Mouse (Mus musculus): ENCODE measurements at regions not wholly inside any gene's neighbourhood (a gene's known extent, or its start where the extent isn't known, plus 50 kb on each side); places are given as distances from the start of the nearest gene placed in this dataset.

- no peak for DNase-seq (ENCODE audit: low spot score)
Measured at GRCm38 (mm10) chr13:19888983-19889773, 65.1 kb upstream of the Gpr141 start.

DNA sequence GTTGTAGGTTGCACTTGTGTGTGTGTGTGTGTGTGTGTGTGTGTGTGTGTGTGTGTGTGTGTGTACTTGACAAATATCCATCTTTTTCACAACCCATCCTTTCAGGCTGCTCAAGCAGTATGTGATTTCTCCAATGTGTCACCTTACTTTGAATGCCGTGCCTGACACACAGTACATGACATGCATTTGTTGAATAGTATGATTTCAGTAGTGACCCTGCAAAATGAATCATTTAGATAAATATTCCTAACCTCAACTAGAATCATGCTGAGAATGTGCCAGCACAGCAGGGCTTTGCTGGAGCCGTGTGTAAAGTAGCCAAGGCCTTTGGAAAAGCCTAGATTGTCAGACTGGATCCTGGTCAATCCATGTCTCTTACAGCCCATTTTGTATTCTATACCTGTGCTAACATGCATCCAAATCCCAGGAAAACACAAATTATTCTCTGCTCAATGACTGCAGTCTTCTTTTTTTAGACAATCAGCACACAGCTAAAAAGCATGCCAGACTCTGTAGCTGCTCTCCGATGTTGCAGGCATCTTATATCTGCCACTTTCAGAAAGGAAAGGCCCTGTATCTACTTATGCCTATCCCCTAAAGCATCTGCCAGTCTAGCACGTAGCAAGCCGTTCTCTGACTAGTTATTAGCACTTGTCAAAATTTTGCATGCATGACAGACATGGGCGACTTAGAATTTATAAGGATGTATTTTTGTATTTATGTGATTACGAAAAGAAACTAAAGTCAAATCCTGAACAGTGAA is 60.0 kb upstream of the Gpr141 start:
- no peak for DNase-seq (ENCODE audit: low spot score)

DNA sequence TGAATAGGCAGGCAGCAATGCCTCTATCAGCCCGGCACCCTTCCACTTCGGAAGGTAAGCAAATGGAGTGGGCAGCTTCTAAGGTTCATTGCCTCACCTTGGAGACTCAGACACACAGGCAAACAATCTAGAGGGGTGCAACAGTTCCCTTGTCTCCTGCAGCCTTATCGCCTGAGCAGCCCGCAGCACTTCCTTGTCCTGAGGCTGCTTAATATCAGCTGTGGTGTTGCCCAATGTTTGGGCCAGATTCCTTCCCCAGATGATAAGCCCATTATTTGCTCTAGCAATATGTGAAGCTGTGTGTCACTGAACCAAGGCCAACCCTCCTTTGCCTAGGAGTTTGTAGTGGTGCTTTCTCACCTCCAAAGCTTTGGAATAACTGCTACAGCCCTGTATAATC is 58.8 kb upstream of the Gpr141 start:
- DNase-seq (ENCODE audit: low spot score): no peak

GRCm38 (mm10) chr13:19881772-19882171 is 57.7 kb upstream of the Gpr141 start:
- DNase-seq (ENCODE audit: low spot score): no peak

DNA sequence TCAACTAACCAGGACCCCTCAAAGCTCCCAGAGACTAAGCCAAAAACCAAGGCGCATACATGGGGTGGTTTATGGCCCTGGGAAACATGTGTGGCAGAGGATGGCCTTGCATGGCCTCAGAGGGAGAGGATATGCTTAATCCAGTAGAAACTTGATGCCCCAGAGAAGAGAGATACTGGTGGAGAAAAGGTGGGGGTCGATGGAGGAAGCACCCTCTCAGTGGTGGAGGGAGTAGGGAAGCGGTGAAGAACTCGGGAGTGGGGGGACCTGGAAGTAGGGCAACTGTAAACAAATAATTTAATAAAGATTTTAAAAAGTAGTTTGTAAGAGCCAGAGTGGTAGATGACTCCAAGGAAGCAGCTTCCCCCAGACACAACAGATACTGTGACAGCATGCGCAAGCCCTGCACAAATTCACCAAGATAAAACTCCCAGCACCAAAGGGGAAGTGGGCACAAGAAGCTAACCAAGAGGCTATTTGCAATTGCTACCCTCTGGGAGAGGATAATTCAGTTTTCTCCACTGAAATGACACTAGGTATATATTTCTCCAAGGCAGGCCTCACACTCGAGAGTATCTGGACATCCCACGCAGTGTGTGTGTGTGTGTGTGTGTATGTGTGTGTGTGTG is 50.7 kb upstream of the Gpr141 start:
- DNase-seq (ENCODE audit: low spot score): no peak
